Mouse (Mus musculus) adrenal gland, postnatal 10 days (tissue): Measurements from ENCODE around the gene Arl15. TPM values are rescaled to one million over a fixed set of nuclear protein-coding genes. Genes with fewer than 3 reads are reported as not detected.

Experiments used
- DNase-seq: peaks from one replicate; pipeline ENCODE4 v3.0.0; 2021; ENCODE audit warnings: mixed read lengths
- total RNA-seq, 2 experiments: library from RNA; stranded (reverse); gene quantifications; 2 replicates each; pipeline ENCODE4 v1.2.3; 2021

The Arl15 gene
- total RNA-seq, 2 experiments from 2014 or later = 24.1 to 25.5 TPM

DNA sequence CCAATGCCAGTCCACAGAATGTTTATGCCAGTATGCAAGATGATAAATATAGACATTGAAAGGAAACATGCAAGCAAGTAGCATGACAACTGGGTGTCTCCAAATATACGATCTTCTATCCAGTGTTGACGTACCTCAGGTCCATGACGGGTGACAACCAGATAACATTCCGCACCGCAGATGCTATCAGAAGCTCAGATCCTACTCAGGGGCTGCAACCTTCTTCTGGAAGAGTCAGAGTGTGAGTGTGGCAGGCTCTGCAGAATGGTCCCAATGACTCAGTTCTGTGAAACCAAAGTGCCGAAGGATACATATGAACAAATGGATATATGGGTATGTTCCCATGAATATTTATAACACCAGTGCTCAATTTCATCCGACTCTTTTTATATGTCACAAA is 313.2 kb downstream of the Arl15 start:
- no peak for DNase-seq

DNA sequence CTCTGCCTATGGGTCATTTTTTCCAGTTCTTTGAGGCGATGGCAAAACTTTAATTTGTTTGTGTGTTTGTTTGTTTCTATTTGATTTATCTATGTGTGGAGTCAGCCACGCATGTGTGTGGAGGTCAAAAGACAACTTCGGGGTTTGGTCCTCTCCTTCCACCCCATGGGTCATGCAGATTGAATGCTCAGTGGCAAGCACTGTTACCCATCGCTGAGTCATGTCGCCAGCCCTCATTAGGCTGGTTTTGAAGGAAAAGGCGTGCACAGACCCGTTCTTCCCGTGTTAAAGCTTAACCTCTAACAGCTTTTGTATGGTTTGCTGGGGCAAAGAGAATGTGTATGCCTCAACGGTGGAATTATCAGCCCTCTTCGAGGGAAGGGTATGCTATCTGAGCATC is 315.1 kb downstream of the Arl15 start:
- DNase-seq = no peak

DNA sequence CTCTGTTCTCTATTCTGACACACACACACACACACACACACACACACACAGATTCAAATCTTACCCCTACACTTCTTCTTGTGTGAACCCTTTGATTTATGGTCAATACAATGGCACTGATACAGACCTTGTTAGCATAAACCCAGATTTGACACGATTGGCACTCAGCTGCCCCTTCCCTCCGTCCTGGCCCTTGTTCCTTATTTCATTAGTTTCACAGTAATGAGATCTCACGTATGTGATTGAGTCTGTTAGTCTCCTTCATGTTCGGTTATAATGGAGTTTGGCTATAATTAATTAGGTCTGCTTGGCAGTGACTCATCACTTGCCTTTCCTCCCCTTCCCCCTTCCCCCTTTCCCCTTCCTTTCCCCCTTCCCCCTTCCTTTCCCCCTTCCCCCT is 315.5 kb downstream of the Arl15 start:
- no peak for DNase-seq

DNA sequence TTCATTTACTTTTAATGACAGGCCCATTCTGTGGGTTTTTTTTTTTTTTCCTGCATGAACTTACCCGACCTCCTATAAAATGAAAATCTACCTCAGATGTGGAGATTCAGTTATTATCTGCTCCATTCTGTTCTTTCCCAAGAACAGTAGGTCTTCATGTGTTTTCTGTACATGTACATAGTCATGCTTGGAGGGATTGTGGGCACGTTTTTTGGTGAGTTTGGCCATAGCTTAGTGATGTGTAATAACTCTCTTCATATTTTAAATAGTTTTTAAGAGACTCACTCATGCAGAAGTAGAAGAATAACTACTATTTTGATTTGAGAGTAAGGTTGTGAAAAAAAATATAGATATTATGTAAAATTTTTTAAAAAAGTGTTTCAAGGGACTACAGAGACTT is 319.2 kb downstream of the Arl15 start:
- DNase-seq = no peak

DNA sequence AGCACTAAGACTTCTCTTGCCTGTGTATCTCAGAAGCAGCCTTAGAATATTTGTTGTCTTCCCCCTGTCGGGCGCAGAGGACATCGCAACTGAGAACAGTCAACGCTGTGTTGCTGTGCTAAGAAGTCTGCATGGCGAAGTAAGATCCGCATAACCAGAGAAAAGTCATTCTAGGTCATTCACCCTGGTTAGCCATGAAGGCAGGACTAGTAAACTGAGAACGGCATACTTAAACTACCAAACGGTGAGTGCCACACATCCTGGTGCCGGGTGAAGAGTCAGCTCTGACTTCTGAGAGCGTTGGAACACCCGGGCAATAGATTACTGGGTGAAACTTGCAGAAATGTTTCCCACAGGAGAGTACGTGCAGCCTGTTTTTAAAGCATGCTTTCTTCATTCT is 320.3 kb downstream of the Arl15 start:
- DNase-seq = no peak

DNA sequence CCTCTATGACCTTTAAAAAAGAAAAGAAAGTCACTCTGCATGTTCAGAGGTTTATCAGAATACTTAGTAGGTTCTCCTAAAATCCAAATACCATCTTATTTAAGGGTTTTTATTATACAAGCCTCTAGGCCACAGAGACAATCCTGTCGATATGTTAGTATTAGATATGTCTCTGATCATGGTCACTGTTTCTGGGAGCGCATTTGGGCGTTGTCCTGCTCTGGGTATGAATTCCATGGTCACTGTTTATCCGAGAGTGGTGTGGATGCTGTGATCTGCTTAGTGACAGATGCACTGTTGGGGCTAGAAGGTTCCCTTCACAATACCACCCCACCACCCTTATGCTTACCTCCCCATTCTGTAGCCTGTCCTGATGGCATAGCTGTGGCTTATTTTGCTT is 320.8 kb downstream of the Arl15 start:
- DNase-seq = no peak

DNA sequence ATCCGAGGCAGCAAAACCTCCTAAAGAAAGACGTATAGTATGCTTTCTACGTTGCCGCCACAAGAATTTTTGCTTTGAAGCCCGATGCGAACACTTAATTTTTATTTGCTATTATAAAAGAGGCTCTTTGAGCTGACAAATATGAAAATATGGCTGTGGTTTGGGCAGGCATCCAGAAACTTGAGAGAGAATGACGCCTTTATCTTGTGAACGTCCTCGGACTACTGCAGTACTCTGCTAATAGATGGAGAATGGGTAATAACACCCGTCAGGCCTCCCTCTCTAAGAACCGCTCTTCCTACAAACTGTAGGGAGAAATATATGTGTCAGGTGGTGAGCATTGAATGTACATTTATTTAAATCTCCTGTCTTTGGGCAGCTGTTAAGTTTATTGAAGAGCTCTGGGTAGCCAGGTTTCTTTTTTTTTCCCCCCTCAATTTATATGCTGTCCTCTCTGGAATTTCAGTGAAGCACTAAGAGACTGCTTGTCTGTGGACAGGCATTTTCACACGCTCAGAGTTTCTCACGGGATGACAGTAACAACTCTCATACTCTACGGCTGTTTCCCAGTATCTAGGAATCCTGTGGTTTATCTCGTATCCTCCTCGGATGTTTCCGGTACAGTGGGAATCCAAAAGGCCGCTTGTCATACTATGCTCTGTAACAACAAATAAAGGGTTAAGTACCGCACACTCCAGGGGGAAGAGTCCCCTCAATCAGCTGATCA is 324.0 kb downstream of the Arl15 start:
- peak; percentile 40 for DNase-seq

DNA sequence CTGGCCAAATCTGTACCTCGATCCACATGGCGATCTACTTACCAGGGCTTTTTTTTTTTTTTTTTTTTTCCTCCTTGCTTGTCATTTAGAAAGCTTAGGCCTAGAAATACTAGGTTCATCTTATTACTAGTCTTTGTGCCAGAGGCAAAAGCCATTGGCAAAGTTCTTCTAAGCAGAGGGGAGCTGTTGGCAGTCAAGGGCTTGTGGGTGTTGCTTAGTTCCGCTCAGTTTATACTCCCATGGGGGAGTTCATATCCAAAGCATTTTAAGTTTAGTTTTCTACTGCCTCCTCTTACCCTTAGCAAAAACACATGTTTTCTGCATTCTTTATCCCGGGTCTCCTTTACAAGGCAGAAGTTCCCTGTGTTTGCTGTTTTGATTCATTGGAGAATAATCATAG is 325.5 kb downstream of the Arl15 start:
- peak; percentile 39 for DNase-seq

DNA sequence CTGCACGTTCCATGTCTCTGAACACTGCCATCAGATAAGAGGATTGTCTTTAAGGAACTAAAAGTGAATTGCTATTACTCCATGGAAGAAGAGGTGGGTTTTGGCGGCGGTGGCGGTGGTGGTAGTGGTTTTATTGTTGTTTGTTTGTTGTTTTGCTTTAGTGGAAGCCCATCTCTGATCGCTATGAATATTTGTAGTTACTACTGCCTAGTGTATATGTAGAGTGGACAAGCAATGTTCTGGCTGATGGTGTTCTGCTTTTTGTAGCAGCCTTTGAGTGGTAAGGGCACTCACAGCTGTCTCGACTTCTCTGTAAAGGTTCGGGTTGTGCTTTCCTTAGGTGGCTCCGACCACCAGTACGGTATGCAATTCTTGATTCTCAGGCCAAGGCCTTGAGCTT is 327.3 kb downstream of the Arl15 start:
- no peak for DNase-seq

DNA sequence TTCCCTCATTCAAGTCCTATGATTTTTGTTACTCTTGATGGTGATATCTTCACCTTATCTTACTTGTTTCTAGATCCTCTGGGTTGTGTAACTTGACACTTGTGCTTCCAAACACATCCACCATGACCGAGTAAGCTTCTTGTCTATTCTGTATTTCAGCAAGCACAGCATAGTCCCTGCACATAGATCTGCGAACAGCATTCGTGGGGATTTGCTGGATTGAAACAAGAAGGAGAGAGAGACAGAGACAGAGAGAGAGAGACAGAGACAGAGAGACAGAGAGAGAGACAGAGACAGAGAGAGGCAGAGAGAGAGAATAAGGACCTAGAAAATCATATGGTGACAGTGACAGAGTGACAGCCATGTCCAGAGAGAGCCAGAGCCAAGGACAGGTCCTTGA is 329.1 kb downstream of the Arl15 start:
- no peak for DNase-seq

DNA sequence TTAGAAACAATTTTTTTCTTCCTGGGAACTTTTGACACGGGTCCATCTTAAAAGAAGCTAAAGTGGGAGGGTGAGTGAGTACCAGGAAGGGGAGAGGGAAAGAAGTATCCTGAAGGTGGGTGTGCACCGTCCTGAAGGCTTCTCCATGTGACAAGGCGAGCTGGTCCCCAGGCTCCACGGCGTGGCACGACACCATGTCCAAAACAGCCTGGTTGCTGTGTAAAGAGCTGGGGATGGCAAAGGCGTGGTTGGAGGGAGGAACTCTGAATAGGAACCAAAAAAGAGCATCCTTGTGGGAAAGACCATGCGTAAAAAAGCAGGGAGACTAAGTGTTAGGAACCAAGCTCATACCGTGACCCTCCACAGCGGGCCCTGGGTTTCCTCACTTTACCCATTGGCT is 330.1 kb downstream of the Arl15 start:
- DNase-seq = no peak

DNA sequence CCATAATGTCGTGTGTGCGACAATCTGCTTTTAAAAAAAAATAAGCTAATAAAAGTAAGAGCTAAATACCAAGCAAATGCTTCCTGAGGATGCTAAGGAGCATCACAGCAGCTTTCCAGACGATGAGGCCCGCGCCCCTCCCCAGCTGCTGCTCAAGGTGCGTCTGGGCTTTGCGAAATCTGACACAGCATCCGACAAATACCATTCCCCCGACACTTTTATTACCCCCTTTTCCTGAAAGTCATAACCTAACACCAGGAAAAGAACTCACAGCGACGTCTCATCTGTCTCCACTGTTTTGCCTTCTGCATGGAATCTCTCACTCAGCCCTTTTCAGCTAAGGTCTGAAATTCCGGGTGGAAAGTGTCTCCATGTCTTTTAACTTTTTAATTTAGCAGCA is 330.7 kb downstream of the Arl15 start:
- no peak for DNase-seq

DNA sequence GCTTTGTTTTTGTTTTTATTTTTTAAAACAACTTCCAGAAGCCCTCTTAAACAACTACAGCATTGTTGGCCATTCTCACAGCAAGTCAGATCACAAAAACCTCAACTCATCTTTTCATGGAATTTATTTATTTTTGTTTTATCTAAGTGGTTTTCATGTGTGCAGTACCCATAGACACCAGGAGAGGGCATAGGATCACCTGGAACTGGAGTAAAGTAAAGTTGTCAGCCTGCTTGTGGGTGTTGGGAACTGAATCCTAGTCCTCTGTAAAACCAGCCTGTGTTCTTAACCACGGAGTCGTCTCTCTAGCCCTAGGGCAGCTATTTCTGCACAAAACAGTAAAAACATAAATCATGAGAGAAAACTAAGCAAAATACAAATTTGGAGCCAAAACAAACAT is 334.1 kb downstream of the Arl15 start:
- no peak for DNase-seq

DNA sequence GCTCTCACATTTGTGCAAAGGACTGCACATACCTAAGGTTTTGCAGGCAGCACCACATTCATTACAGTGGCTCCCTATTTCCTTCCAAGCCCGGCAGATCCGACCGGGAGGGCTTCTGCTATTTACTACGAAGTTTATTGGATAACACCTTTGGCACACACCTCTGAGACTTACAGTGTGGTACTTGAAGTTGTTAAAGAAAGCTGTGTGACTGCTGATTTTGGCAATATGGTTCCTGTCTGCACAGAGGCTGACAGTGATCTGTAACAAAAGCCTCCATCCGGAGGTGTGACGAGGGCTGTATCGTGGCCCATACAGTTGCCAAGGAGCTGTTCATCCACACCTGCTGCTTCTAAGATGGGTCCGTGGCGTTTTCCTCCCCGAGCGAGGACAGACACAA is 335.7 kb downstream of the Arl15 start:
- no peak for DNase-seq

DNA sequence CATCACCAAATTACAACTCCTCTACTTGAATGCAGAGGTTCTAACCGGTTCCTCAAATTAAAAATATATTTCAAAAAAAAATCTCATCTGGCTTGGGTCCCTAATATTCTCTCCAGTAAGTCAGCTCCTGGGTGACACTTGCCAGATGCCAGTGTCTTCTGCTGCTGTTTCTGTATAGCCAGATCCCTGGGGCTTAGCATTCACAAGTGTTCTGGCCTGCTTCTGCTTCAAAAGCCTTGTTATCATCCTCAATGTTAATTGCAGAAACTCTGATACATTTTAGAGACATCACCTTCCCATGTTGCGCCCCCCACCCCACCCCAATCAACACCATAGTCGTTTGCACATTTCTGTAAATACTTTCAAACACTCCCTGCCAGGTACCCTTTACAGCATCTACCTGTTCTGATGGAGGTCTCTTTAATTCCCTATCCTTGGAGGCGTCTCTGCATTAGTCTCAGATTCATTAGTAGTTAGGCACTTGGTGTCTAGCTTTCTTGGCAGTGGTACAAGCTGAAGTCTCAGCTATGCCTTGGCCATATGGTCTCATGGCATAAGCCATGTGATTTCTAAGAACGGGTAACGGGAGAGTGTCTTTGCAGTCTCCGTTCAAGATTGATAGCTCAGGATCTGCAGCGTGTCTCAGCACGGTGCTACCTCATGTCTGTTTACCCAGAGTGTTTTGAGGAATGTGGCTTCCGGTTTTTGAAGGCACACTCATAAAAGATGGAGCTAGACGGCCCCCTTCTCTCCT is 336.4 kb downstream of the Arl15 start:
- DNase-seq = no peak

DNA sequence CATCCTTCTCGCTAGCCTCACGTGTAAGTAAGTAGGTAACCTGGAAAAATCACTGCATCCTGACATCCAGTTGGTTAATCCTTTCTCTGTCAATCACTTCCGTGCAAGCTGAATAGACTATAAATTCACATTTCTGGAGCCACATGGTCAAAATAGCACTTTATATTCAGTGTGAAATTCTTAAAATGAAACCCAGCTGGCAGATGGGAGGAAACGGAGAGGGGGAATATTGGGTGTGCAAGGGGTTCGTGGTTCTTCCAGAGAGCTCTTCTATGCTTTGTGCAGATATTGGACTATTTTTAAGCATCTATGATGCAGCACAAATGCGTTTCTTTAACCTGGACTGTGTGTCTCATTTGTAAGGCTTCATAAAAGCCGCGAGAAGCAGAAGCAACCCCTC is 344.6 kb downstream of the Arl15 start:
- no peak for DNase-seq

DNA sequence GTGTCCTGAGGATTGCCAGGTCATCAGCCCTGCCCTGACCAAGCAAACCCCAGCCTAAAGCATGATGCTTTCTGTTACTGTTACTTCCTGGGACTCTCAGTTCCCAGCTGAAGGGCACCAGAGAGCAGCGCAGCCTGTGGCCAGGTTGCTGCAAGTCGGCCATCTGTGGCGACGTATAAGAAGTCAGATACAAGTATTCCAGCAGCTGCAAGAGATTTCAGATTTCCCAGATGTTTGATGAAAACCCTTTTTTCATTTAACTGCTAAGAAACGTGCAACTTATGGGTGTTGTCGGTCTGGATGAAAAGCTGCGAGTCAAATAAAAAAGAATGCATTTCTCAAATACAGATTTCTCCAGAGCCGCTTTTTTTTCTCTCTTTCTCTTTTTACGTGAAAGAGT is 345.3 kb downstream of the Arl15 start:
- no peak for DNase-seq

DNA sequence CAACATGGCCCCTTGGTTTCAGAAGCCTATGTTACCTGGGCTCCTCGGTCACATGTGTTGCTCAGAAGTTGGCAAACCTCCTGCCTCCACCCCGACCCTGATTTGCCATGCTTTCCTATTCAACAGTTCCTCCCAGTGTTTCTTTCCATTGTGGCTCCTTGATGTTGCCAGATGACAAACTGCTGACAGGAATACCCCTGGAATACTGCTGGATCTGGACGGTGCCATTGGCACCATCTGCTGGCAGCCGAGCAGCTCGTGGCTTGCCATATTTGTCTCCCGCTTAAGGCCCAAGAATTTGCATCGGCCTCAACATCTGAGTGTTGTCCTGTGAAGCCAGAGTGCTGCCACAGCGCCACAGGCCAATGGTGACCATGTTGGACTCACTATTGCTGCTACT is 348.5 kb downstream of the Arl15 start:
- DNase-seq = no peak

DNA sequence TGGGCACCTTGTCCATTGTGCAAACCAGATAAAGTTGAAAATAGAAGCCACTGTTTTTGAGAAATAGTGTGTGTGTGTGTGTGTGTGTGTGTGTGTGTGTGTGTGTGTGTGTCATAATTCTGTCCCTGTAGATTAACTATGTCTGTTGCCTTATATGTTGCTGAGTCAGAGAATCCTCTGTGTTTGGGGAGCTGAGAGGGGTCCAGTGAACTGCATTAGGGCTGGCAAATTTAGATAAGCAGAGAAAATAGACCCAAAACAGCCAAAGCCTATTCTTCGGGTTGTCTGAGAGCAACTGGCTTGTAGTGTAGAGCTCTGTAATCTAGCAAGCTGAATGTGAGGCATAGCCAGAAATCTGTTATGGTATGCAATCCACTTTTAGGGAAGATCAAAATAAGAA is 348.9 kb downstream of the Arl15 start:
- no peak for DNase-seq

DNA sequence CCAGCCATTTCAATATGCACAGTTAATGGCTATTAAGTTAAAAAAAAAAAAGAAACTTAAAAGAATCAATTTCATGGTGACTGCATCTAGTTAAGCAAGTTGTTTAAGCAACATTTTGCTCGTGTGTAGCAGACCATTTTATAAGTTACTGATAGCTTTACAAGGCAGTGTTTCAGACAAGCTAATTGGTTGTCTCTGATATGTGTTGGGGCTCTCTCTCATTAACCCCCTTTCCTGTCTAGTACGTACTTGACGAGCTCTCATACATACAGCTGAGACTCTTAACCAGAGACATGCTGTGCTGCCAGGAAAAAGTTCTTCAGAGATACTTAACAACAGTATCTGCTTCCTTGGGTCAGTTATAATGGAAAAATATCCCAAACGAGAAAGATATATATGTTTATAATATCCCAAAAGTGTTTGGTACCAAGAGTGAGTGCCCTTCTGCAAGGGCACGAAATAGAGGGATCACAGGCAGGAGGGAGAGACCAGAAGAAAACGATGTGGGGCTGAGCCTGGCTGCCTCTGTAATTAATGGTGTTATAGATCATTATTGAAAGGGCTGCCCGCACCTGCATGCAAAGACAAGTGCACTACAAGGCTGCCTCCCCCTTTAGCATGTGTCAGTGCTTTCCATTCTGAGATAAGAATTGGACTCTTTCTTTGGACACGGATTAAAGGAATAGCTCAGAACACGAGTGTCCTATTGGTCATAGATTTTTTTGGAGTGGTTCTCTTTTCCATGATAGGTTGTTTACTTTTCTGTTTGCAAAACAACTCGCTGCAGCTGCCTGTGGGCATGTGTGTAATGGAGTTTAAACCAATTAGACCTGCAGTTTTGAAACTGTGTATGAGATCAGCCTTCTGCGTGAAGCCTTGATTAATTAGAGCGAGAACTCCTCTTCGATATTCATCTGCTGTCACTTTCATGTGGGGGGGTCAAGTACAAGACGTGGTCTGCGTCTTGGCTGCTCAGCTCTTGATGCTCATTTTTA is 350.0 kb downstream of the Arl15 start:
- DNase-seq = no peak

DNA sequence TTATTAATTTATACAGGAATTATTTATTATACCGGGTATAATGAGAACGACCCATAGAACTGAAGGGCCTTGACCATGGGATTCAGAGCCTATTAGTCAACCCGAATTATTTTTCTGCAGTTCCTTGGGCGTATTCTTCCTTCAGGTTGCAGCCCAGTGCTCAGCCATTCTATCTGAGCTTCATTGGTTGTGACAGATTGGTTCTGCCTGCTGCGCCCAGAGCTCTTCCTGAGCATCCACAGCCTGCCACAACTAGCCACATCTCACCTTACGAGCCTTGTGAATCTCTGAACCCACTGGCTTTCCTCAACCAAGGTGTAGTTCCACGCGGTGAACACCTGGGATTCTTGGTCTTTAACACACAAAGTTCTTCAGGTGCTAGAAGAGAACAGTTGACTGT is 350.9 kb downstream of the Arl15 start:
- DNase-seq = no peak

DNA sequence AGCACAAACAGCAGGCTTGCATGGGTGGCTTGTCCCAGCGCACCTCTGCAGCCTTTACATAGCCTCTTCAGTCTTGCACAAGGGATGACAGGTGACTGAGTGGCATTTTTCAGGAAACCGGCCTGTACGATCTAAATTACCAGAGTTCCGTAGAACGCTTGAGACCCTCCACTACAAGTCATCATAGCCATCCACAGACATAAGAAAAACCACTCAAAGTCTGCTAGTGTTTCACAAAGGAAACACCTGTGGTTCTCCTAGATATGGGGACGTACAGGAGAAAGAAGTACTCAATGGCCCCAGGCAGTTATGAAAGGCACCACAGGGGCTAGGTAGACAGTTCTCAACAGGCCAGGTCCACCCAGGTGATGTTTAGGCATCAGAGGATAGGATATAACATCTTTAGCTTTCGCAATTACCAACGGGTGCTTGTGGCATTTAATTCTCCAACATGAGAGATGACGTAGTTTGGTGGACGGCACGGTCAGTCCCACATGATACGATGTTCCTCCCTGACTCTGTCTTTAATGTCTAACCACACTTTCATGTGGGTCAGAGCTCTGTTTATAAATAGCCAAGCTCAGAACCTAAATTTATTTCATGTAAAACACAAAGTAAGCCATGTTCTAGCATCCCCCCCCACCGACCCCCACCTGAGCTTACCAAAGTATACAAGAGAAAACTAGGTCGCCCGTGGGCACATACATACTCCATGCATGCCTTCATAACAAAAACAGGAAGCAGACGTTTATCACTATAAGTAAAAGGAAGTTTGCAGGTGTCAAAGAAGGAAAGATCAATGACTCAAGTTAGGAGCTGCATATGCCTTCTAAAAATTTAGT is 356.8 kb downstream of the Arl15 start:
- no peak for DNase-seq
